Mouse (Mus musculus): ENCODE measurements around the gene Hist1h2br. TPM values are rescaled to one million over a fixed set of nuclear protein-coding genes. Genes with fewer than 3 reads are reported as not detected.
A peak's percentile ranks its signal among the peaks of the same experiment; 100 is the strongest.
"Not testable (repeated sequence)": the region's sequence is repeated elsewhere in the genome, so short reads cannot be mapped to it uniquely, and the experiment has no call there.

Gene Hist1h2br
- total RNA-seq (2022) = 10 to 100 TPM; 25.5 to 37.9 (median 28.9) TPM

- DNase-seq (ENCODE audit: low spot score) = not testable (repeated sequence)
These were observed at the start of gene Hist1h2br, which contains the start of gene Hist1h2ap for GRCm38 (mm10) chr13:21833461-21833860. Hist1h2br (plus strand) TSS chr13:21833743. Hist1h2ap (minus strand) TSS chr13:21833507.

- no peak for DNase-seq (ENCODE audit: low spot score)
These were observed 49.2 kb upstream of the Hist1h2br start for GRCm38 (mm10) chr13:21784311-21784710.

- no peak for DNase-seq (ENCODE audit: low spot score)
These were observed 47.2 kb upstream of the Hist1h2br start for GRCm38 (mm10) chr13:21786189-21786898.

GRCm38 (mm10) chr13:21786899-21787629 lies 46.5 kb upstream of the Hist1h2br start, which contains the start of the genes Hist1h2an and Hist1h2bp:
Hist1h2an (minus strand) TSS chr13:21787218.
Hist1h2bp (plus strand) TSS chr13:21787461.
- DNase-seq (ENCODE audit: low spot score) = peak; percentile 96

GRCm38 (mm10) chr13:21787760-21788593 lies 45.6 kb upstream of the Hist1h2br start:
- DNase-seq (ENCODE audit: low spot score) = no peak

- DNase-seq (ENCODE audit: low spot score) = no peak
These were observed 43.6 kb upstream of the Hist1h2br start for GRCm38 (mm10) chr13:21789925-21790324.

DNA sequence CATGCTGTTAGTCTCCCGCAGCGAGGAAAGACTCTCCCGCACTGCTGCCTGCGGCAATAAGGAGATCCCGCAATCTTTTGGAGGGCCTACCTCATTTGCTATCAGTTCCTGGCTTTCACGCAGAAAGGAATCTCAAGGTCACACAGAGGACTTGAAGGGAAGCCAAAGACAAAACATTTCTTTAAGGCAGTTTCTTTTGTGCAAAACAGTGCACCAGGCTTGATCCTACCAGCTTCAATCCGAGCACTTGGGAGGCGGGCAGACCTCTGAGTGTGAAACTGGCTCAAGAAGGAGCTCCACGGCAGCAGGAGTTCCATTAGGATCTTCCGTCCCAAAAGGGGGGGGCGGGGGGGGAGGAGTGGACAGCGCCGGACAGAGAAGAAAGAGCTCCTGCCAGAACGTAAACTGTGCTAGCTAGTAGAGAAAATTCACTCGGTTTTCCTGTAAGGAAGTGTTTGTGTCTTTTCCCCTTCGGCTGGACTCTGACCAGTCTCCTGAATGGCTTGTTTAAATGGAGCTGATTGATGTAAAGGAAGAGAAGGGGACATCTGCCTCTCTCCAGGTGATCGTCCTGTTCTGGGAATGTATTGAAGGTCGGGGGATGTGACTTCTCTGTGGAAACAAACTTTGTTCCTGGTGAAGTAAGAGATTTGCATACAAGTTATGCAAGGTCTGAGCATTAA lies 42.8 kb upstream of the Hist1h2br start:
- no peak for DNase-seq (ENCODE audit: low spot score)

DNA sequence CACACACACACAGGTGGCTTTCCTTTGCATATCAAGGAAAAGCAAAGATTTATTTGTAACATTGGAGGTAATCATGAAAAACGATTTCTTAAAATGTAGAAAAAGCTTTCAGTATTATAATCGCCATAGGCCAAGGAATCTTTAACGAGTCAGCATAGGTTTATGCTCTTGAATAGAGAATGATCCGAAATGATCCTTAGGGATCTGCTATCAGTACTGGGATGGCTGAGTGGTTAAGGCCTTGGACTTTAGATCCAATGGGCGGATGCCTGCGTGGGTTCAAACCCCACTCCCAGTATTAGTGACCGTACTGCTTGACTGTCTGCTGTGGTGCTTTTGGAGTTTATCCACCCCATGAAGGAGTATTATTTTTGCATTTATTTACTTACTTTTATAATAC lies 38.0 kb upstream of the Hist1h2br start:
- no peak for DNase-seq (ENCODE audit: low spot score)

GRCm38 (mm10) chr13:21797163-21797562 lies 36.4 kb upstream of the Hist1h2br start:
- not testable (repeated sequence) for DNase-seq (ENCODE audit: low spot score)

GRCm38 (mm10) chr13:21803058-21803457 lies 30.5 kb upstream of the Hist1h2br start:
- not testable (repeated sequence) for DNase-seq (ENCODE audit: low spot score)

DNA sequence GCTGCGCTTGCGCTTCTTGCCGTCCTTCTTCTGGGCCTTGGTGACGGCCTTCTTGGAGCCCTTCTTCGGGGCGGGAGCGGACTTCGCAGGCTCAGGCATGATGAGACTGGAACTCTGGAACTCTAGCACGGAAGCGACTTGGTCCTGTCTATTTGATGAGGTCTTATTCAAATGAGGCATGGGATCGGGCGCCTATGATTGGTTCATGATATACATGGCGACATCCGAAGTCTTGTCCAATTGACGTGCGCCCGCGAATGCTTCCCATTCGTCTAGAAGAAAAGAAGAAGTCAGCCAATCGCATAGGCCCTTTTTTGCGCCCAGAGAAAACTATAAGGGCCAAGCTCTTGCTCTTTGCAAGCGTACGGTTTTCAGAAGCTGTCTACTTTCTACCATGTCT lies 23.5 kb upstream of the Hist1h2br start, which contains the start of the genes Hist1h2bq and Hist1h2ao:
Hist1h2bq (minus strand) TSS at position 125 of the 400 bp plus-strand sequence.
Hist1h2ao (plus strand) TSS at position 393 of the 400 bp plus-strand sequence.
- not testable (repeated sequence) for DNase-seq (ENCODE audit: low spot score)

GRCm38 (mm10) chr13:21811074-21811473 lies 22.5 kb upstream of the Hist1h2br start:
- not testable (repeated sequence) for DNase-seq (ENCODE audit: low spot score)

- DNase-seq (ENCODE audit: low spot score) = peak; percentile 61
These were observed 22.0 kb upstream of the Hist1h2br start, which contains the start of gene Hist1h4m for GRCm38 (mm10) chr13:21811539-21811938. Hist1h4m (plus strand) TSS chr13:21811746.

- not testable (repeated sequence) for DNase-seq (ENCODE audit: low spot score)
These were observed 21.5 kb upstream of the Hist1h2br start for GRCm38 (mm10) chr13:21812092-21812491.

DNA sequence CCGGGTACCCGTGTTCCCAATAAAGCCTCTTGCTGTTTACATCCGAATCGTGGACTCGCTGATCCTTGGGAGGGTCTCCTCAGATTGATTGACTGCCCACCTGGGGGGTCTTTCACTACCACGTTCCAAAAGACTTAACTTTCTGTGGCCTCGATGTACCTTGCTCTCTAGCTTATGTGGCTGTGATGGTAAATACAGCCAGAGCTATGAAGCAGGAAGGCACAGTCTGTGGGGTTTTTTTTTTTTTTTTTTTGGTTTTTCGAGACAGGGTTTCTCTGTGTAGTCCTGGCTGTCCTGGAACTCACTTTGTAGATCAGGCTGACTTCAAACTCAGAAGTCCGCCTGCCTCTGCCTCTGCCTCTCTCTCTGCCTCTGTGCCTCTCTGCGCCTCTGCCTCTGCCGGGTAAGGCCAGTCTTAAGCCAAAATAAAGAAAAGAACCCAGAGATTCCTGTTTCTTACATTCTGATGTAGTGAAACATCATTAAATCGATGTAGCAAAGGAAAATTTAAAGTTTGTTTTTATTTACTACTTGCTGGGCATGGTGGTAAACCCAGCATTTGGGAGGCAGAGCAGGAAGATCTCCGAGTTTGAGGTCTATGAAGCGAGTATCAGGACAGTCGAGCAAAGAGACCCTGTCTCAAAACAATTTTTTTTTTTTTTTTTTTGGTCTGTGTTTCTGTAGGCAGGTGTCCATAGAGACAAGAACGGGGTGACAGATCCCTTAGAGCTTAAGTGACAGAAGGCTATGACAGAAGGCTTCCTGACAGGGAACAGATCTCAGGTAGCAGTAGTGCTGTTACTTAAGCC lies 13.3 kb upstream of the Hist1h2br start:
- DNase-seq (ENCODE audit: low spot score) = not testable (repeated sequence)

DNA sequence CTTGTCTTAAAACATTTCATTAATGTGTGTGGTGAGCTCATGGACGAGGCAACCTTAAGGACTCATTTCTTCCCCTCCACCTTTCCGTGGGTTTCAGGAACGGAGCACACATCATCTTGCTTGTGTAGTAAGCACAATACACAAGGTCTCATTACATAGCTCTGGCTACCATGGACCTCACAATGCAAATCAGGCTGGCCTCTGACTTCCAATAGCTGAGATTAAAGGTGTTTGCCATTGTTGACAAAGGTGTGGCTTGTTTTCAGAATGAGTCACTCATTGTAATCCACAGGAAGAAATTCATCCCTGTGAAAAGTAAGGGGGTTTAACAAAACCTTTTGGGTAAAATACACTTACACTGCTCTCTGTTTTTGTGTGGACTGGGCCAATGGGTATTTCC lies 5.0 kb upstream of the Hist1h2br start:
- no peak for DNase-seq (ENCODE audit: low spot score)

DNA sequence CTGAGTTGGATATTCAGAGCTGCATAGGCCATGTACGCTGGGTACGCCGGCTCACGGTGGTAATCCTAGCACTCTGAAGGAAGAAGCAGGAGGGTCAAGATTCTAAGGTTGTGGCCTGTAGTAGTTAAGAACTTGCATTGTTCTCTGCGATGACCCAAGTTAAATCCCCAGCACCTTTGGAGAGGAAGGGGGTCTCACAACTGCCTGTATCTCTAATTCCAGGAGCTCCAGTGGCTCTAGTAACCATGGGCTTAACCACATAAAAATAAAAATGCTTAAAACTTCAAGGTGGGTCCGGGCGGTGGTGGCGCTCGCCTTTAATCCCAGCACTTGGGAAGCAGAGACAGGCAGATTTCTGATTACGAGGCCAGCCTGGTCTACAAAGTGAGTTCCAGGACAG lies 3.2 kb upstream of the Hist1h2br start:
- DNase-seq (ENCODE audit: low spot score) = no peak

GRCm38 (mm10) chr13:21831418-21832394 lies 1.8 kb upstream of the Hist1h2br start, which contains the start of gene Hist1h4n:
Hist1h4n (minus strand) TSS chr13:21832196.
- peak; percentile 41 for DNase-seq (ENCODE audit: low spot score)

GRCm38 (mm10) chr13:21840508-21840907 lies 7.0 kb downstream of the Hist1h2br start:
- not testable (repeated sequence) for DNase-seq (ENCODE audit: low spot score)
